Mouse (Mus musculus): ENCODE results near the gene Tmem132a. TPM values are rescaled to one million over a fixed set of nuclear protein-coding genes. Genes with fewer than 3 reads are reported as not detected.
A peak's percentile ranks its signal among the peaks of the same experiment; 100 is the strongest.

Gene Tmem132a
- total and polyA plus RNA-seq, 3 experiments, result 21.9 to 82.6 (median 46.1) TPM

DNA sequence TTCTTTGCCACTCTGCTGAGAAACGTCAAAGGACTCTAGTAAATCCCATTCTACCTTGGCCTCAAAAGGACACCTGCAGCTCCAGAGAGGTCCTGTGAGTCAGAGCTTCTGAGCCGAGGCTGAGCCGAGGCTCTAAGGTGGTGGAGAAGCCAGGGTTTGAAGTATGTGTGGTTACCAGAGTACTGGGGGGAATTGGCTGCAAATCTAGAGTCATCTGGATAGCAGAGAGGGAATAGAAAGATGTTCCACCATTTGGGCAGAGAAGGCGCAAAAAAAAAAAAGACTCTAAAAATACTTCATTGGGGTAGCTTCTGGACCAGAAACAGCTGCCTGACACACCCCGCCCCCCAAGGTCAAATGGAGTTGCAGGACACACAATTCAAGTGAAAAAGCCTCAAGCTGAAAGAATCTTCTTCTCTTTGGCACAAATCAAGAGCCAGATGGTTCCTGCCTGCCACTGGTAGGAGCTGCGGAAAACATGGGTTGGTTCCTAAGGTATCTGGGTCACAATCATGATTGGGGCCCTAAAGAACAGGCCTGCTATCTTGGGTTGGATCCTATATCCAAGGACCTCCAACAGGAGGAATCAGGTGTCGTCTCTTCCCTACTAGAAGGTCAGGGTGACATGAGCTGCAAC is 8.6 kb upstream of the Tmem132a start:
- peak; percentile 56 for DNase-seq

DNA sequence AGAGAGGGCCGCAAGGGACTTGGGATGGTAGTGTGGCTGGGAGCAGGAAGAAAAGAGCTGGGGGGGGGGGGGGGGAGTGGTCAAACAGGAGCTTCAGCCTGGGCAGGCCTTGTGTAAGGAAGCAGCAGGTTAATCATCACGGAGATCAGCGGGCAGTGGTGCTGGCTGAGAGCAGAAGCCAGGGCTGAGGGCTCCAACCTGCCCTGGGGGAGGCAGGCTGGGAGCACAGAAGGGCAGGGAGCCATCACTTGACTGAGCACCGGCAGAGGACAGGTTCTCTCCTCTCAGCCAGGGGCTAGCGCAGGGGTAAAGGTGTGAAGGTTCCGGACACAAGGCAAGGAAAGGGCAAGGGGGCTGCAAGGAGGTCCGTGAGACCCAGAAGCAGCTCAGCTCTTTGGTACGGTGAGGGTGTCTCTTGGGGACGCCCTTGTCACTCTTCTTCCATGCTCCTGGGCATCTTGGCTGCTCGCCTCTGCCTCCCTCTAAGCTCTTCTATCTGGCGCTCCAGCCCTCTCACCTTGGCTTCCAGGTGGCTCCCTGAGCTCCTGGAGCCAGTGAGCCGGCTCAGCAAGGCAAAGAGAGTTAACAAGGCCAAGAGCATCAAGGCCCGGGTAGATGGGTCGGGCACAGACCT is 1.7 kb upstream of the Tmem132a start:
- DNase-seq, result peak; percentile 28

DNA sequence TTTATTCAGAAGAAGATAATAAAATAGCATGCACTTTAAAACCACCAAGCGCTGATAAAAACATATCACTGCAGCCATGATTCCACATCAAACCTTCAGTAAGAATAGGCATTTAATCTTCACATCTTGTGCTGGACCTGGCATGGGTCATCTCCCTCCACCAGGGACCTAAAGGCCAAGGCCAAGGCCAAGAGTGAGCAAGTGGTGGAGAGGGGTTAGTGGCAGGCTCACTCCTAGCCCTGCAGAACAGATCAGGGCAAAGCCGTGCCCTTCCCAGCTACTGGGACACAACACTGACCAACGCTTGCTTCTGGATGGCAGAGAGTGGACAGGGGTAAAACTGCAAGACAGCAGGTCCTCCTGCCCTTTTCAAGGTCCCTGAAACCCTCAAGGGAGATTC is 936 bp upstream of the Tmem132a start:
- peak; percentile 84 for DNase-seq

DNA sequence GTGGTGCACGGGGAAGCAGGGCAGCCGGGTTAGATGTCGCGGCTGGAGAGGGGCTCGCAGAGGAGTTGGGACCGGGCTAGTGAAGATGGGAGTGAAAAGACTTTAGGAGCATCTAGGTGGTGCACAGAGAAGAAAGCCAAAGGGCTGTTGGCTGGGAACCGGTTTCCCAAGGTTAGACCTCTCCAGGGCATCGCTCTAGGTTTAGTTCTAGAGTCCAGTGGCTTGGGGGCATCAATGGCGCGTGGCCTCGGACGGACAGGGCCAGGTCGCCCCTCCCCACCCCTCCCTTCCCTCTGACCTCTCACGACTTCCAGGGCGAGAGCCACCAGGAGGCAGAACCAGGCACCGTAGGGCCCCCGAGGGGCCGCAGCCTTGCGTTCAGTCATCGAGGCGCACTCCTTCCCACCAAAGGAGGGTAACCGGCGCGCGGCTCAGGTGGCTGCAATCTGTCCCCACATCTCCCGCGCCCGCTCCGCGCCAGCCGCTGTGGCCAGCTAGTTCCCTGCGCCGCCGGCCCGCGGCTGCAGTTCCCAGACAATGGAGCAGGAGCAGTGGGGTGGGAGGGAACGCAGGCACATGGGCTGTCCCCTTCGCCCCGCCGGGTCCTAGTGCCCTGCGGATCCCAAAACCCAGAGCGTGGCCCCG is 377 bp downstream of the Tmem132a start:
- DNase-seq, result peak; percentile 90

DNA sequence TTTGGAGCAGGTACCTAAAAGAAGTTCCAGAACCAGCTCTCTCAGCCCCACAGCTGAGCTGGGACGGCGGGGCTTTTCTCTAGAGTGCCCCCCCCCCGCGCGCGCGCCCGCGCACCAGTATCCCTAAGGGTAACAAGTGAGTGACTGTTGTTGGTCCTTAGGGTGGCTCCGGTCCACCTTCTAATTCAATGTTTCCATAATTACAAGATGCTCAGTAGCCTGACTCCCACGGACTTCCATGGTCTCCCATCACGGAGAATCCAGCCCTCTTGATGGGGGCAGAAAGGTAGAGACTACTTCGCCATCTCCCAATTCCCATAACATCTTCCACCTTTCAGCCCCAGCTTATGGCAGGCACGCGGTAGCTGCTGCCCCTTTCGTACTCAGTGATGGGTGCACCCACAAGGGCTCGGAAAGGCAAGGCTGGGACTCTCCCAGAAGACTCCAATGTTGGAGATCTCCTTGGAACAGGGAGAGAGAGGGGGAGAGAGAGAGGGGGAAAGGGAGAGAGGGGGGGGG is 1.1 kb downstream of the Tmem132a start:
- DNase-seq, result no peak

DNA sequence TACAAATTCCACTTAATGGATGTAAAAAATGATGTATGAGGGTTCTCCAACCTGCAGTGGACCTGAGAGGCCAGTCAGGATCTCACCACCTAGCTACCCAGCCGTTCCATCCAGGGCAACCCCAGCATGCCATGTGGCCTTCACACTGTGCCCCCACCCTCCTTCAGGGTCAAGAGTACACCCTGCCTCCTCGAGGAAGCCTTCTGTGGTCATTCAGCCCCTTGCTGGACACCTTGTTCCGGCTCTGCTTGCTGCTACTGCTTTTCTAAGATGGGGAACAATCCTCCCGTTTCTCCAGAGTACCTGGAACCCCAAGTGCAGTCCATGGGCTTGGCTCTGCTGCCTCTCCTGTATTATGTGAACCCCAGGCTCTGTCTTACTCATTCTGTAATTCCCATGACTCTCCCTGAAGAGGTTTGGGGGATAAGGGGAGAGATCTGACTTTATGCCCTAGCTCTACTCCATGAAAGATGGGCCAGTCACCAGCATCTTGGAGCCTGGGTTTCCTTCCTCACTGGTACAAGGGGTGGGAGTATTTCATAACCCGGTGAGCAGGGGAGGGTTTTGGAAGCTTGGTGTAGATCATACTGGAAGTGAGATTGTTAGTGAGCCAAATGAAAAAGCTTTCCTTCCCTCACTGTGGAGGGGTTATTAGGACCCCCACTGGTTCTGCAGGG is 1.7 kb downstream of the Tmem132a start:
- no peak for DNase-seq

DNA sequence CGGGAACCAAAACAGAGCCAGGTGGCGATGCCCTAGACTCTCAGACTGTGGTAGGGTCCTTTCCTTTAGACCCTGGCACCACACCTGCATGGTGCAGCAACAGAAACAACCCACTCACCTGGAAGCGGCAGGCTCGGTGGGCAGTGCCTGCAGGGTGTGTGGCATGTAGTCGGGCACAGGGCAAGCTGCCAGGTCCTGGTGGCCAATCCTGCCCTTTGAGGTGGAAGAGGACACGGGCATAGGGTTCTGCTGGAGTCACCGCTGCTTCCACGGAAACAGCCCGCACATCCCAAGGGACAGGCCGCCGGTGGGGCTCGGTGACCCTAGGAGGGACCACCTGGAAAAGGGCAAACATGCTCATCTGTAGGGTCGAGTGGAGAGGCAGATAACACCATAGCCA is 3.4 kb downstream of the Tmem132a start:
- DNase-seq, result no peak

DNA sequence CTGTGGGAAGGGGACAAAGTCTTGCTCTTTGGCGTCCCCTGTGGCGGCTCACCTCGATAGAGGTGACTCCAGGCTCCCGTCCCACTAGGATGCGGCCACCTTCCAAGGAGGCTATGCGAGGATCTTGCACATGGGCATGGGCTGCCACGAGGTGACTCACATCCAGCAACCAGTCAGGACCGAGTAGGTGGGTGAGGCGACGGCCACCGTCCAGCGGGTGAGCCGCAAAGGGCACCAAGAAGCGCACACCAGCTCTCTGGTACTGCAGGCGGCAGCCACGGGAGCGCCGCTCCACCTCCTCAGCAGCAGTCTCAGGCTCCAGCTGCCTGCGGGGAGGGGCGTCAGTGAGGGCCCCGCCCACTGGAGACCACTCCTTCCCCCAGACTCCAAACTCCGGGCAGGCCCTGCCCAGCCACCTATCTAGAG is 9.7 kb downstream of the Tmem132a start:
- DNase-seq, result no peak

DNA sequence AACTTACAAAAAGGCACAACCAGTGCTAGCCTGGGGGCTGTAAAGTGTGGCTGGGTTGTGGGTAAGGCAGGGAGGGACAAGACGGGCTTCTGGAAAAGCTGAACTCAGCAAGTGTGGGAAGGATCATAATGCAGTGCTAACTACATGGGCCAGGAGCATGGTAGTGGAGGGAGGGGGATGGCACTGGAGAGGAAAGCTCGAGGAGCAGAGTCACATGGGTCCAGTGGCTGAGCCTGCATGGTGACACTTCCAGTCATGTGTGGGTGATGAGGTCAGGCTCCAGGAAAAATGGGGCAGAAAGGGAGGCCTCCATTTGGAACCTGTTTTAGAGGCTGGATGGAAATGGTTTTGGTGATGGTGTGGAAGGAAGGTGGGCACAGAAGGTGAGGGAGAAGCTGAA is 13.2 kb downstream of the Tmem132a start:
- DNase-seq, result no peak

DNA sequence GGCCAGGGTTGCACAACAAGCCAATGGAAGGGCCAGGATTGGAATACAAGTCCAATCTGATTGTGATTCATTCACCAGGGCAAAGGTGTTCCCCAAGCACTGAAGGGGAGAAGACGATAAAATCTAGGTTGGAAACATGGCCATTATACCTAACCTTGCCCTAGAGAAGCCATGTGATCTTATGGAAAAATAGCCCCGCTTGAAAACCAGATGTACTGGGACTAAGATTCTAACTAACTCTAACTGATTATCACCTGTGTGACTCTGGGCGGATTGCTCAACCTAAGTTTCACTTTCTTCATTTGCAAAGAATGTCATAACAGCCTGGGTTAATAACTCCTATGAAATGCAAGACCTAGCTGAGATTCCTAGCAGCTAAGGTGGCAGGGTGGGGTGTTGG is 14.3 kb downstream of the Tmem132a start:
- no peak for DNase-seq

DNA sequence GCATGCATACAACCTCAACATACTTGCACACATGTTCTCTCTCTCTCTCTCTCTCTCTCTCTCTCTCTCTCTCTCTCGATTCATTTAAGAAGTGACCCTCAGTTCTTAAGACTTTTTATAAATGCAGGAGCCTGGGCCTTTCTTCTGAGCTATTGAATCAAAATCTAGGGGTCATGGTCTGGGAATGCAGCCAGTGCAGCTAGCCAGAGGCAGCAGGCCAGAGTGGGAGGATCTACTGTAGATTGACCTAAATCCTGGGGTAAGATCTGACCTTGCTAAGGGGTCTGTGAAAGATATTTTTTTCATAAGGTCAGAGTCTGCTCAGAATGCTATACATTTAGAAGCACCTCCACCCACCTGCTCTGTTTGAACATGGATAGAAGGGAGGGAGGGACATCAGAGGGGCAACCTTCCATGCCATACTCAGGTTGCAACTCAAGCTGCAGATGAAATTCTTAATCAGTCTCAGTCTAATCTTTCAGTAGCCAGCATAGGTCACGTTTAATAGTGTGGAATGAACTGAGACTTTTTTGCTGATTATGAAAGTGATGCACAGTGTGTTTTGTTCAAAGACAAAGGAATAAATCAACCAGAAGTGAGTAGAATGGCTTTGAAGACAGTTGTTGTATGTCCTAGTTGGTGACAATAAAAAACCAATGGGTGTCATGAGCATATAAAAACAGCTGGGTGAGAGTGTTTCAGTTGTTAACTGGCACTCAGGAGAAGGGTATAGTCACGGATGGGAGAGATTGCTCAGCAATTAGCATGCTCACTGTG is 22.2 kb downstream of the Tmem132a start:
- peak; percentile 87 for DNase-seq

DNA sequence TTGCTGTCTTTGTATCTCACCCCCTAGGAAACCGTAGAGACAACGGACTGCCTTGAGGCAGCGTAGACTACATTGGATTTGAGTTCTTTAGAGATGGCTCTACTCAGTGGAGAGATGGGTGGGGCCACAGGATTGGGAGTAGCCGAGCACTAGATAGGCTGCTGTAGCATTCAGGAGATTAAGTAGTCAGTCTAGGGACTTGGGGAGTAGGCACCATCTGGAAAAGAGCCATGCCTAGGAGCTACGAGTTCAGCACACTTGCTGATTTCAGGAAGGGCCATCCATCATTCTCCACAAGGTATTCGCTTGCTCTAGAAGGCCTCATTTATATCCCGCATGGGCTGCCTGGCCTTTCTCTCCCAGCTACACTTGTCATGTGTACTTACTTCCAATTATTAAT is 23.6 kb downstream of the Tmem132a start:
- no peak for DNase-seq

DNA sequence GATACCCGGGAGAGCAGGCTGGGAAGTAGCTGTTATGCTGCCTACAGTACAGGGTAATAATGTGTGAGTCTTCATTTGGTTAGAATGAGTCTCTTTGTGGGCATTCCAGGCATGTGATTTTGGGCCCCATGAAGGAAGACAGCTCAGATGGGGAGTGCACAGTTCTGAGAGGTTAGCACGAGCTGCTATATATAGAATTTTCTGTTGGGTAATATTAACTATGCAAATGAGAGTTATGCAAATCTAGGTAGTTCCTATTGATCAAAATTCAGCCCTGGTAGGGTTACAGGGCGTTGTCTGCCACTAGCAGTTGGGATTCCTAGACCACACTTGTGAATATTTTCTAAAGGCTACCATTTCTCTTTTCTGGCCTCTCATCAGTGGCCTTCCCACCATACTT is 24.3 kb downstream of the Tmem132a start:
- DNase-seq, result no peak

DNA sequence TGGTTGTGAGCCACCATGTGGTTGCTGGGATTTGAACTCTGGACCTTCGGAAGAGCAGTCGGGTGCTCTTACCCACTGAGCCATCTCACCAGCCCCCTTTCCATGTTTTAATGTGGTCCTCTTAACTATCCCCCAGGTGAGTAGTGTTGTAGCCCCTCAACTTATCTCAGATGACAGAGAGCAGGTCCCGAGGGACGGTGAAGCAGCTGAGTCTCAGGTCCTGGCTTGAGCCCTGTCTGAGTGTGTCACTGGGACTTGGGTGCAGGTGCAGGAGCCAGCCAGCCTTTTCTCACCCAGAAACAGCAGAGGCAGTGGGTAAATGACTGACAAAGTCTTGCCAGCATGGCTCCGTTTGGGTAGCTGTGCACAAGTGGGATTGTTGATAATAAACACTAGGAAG is 25.5 kb downstream of the Tmem132a start:
- no peak for DNase-seq

DNA sequence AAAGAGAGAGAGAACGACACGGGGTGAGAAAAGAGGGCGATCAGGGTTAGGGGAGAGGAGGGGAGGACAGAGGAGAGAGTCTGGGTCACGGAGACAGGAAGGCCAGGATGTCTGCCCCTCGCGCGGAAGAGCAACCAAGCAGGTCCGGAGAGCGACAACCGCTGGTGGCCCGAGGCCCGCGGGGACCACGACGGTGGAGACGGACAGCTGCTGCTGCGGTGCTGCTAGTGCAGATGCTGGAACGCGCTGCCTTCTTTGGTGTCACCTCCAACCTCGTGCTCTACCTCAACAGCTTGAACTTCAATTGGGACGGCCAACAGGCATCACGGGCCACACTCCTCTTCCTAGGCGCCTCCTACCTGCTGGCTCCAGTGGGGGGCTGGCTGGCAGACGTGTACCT is 26.8 kb downstream of the Tmem132a start:
- DNase-seq, result no peak

DNA sequence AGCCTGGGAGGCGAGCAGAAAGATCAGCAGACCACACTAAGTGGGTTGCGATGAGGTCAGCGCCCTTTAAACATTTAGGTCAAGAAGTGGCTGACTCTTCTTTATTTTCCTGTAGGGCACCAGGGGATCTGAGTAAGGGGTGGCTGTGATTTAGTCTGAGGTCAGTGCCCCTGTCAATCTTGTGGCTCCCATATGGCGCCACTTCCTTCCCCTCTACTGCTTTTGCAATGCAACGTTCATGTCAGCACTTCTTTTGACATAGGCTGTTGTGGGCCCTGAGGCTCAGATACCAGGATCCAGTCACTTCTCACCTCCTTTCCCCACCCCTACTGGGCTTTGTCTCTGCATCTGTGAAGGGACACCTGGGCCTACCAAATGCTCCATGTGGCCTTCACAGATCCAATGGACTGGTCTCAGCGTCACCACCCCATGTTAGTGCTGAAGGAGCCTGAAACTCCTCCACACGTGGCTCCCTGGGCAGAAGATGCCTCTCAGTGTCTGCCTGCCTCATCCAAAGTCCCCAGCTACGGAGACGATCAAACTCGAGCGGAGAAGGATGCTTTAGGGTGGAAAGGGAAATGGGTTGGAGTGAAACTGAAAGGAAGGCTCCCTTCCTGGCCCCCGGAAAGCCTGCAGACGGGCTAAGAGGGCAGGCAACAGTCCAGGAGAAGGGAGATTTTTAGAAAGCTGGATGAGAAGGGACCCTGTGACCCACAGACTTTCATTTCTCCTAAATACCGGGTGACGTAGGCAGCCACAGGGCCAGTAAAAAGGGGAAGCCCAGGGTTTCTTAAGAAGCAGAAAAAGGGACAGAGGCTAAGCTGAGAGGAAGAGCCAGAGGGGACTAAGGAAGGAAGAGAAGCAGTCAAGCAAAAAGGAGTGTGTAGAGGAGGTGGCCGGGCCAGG is 27.8 kb downstream of the Tmem132a start:
- DNase-seq, result peak; percentile 49

DNA sequence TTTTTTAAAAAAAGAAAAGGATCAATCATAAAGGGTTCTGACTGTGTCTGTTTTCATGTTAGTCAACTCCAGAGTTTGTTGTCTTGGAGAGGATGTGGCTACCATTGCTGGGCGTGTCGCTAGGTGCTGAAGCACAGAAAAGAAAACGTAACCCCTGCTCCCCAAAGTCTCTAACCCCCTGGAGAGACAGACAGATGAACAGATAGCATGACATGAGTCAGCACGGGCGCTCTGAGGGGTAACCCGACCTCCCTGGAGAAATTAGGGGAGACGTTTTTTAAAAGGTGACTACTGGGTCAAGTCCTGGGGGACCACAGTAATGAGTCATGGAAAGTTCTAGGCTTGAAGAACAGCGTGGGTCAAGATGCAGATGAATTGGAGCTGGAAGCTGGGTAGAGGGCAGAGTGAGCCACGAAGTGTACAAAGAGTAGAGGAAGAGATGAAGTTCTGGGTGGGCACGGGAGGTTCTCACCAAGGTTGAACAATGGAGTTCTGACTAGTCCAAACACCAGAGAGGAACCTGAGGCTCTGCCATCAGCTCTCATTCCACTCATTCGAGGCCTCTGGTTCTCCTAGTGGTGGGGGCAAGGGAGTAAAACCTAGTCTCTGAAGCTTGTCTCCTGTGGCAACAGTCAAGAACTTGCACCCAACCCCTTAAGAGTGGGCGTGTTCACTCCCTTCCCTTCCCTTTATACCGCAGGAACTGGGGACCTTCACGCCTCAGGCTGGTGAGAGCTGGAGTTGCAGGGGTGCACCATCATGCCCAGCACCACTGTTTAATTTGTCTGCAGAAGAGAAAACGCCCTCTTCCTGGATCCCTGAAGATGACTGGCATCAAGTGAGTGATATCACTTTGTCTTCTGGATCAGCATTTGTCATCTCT is 30.5 kb downstream of the Tmem132a start, which contains the start of gene Slc15a3:
Slc15a3 (plus strand) TSS at position 718 of the 883 bp plus-strand sequence.
- DNase-seq, result no peak

DNA sequence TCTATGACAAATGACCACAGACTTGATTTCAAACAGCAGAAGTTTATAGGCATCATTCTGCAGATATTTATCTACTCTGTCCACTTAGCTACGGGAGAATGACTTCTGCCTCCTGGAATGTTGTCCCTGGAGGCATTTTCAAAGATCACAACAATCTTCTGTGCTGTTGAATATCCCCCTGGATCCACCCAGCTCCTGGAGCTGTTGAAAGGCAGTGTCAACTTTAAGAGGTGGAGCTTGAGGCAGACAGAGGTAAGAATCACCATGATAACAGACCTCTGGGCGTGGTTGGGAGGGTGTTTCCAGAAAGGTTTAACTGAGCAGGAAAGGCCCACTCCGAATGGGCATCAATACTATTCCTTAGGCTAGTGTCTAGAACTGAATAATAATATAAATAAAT is 34.1 kb downstream of the Tmem132a start:
- DNase-seq, result no peak

DNA sequence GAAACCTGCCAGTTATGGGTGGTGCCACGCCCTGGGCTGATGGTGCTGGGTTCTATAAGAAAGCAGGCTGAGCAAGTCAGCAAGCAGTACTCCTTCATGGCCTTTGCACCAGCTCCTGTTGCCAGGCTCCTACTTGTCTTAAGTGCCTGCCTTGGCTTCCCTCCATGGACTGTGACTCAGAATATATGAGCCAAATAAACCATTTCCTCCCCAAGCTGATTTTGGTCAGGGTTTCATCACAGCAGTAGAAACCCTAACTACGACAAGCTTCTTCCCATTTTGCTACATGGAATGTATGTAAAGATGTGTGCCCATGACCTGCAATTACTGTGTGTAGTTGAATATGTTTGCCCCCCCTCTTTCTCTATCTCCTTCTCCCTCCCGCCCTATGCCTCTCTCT is 36.1 kb downstream of the Tmem132a start:
- no peak for DNase-seq

DNA sequence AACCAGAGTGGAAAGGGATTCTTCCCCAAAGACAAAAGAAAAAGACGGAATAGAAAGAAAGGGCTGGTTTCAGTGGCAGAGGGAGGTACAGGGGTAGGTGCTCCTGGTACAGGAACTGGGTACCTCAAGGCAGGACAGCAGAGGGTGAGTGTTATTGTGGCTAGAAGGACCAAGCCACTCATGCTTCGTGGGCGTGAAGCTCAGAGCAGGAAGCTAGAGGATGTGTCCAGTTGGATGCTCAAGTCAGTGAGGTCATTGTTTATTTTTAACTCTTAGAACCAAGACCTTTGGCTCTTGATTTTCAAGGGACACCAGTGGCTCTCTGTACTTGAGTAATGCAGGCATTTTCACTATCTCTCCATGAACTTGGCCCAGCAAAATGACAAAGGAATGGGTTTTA is 37.7 kb downstream of the Tmem132a start:
- no peak for DNase-seq

All from adrenal gland, adult 2 months (tissue).